Mouse (Mus musculus): ENCODE results near the gene Il5.

DNA sequence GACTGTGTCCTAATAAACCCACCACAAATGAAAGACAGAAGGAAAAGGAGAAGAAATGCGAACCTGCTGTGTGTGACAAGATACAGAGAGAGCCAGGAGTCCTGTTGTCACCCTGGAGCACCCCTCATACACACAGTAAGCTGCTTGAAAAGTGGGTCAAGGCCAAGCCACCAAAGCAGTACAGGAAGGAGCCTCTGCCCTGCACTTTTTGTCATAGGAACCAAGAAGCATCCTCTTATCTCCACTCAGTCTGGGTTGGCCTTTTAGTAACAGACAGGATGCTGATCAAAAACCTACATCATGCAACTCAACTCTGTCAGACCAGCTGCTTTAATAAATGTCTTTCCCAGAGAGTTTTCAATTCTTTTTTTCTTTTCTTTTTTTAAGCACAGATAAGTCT is 893 bp upstream of the Il5 start:
- no peak for TF ChIP-seq EP300 (IDR thresholded peaks at IDR 0.05)
- TF ChIP-seq CTCF (IDR thresholded peaks at IDR 0.05) = no peak

Data from lung, postnatal 0 days (tissue).